Mouse (Mus musculus) right cerebral cortex, postnatal 4 days (tissue): ENCODE measurements around the gene Apaf1.

ENCODE experiments used
- DNase-seq: peaks from one replicate; pipeline ENCODE4 v3.0.0-alpha.2; 2022

The Apaf1 gene

DNA sequence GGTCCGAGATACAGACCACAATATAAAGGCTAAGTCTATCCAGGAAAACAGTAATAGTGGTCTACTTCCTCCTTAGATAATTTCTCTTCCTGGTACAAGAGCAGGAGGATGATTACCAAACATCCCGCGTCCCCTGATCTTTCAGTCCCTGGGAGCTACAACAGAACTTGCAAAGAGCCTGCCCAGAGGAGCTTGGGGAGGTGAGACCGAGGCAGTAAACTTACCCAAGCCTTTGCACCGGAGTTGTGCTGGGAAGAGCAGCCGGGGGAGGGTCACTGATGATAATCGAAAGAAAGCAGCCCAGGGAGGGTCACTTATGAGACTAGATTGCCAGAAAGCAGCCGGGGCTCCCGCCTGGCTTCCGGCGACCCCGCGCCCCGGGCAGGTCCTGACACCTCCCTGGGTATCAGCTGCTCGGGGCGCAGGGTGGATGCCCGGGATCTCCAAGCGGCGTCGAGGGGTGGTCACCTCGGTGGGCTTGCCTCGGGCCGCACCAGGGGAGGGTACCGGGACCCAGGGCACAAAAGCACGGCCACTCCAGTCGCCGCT is 537 bp downstream of the Apaf1 start:
- no peak for DNase-seq

DNA sequence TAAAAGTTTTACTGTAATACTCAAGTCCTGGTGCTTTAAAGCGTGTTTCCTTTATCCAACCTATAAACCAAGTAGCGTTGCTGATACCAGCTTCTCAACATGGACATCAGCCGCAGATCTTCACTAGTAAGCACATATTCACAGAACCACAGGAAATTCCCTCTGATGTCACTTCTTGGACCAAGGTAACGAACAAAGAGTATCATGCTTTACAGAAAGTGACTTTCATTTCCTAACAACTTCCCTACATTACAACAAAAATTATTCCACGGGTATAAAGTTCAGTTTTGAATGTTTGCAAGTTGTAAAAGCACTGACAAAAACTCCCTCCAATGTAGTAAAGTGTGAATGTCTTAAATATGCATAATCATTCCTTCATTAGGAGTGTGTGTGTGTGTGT is 2.0 kb downstream of the Apaf1 start:
- DNase-seq = no peak

- DNase-seq = no peak
These were observed 5.9 kb downstream of the Apaf1 start for GRCm38 (mm10) chr10:91076667-91077066.

DNA sequence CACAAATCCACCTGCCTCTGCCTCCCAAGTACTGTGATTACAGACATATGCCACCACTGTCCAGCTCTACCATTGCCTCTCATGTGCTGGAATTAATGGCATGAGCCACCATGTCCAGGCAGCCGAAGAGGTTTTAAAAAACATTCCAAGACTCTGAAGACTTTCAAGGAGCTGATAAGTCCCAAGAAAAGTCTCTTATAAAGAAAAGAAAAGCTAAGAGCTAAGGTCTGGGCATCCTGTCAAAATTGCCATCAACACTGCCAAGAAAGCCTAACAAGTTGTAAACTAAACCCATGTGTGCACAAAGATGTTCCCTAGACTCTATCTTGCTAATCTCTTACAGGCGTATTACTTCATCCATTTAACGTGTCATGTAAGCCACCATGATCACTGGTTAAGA is 9.2 kb downstream of the Apaf1 start:
- DNase-seq = peak; percentile 54

- no peak for DNase-seq
These were observed 10.8 kb downstream of the Apaf1 start for GRCm38 (mm10) chr10:91071768-91072167.

GRCm38 (mm10) chr10:91062355-91062754 is 20.2 kb downstream of the Apaf1 start:
- DNase-seq = no peak

- no peak for DNase-seq
These were observed 21.8 kb downstream of the Apaf1 start for GRCm38 (mm10) chr10:91060742-91061141.

GRCm38 (mm10) chr10:91052734-91053133 is 29.8 kb downstream of the Apaf1 start:
- no peak for DNase-seq

DNA sequence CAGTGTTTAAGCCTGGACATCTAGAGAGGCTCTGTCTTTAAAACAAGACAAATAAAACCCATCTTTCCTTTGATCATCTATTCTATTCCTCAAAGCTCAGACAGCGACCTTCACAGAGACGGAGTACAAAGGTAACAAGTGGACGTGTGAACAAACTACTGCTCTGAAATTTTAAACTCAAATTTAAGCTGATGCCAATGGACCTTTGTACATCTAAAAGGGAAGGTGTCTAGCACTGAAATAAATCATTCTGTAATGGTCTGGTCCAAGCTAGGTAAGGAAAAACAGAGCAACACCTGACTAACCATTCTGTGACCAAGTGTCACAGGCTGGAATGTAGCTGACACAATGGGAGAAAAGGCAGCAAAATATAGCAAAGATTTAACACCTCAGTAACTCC is 31.4 kb downstream of the Apaf1 start:
- no peak for DNase-seq

GRCm38 (mm10) chr10:91049696-91050095 is 32.9 kb downstream of the Apaf1 start:
- no peak for DNase-seq

DNA sequence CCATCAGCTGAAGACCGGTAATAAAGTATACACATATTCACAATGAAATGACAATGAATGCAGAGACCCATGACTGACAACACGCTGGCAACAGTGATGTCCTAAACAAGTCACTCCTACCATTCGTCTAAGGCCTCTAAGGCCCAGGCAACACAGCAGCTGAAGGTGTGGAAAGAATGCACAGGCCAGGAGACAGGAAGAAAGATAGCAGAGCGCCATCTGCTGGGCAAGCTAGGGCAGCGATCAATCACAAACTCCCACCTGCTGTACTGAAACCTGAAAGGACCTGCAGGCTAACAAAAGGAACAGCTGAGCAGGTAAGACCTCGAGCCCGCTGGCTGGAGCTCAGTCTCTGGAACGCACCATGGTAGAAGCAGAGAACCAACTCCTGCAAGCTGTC is 48.6 kb downstream of the Apaf1 start:
- peak; percentile 79 for DNase-seq

GRCm38 (mm10) chr10:91032399-91032798 is 50.2 kb downstream of the Apaf1 start:
- DNase-seq = peak; percentile 90

DNA sequence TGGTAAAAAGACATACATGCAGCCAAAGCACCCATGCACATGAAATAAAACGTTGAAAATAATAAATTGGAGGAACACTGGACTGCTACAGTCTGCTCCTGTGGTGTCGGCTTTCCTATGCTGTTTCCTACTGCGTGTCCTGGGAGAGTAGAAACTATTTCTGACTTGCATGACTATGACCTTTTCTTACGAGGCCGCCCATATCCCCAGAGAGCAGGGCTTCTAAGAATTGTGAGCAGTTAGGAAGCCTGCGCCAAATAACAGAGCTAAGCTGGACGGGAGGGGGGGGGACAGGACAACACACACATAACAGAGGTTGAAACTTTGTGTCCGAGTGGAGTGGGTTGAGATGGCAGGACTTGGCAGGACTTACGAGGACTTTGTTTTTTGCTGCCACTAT is 51.4 kb downstream of the Apaf1 start:
- DNase-seq = no peak

- DNase-seq = no peak
These were observed 53.5 kb downstream of the Apaf1 start for GRCm38 (mm10) chr10:91029002-91029539.

DNA sequence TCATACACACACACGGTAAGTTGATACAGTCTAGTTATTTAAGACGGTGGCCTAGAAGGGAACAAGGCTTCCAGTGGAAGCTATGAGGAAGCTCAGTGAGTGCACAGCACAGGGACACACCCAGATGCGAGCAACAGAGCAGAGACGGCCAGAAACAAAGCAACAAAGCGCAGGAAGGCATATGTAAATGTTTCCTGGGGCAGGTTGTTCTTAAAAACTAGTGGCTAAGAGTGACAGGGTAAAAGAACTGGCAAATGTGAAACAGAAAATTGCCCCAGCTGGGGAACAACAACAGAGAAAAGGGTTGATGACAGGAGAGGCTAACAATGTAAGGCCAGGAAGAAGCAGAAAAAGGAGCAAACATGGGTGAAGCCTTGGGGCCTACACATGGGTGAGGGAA is 54.6 kb downstream of the Apaf1 start:
- no peak for DNase-seq

GRCm38 (mm10) chr10:91027468-91027867 is 55.1 kb downstream of the Apaf1 start:
- no peak for DNase-seq

DNA sequence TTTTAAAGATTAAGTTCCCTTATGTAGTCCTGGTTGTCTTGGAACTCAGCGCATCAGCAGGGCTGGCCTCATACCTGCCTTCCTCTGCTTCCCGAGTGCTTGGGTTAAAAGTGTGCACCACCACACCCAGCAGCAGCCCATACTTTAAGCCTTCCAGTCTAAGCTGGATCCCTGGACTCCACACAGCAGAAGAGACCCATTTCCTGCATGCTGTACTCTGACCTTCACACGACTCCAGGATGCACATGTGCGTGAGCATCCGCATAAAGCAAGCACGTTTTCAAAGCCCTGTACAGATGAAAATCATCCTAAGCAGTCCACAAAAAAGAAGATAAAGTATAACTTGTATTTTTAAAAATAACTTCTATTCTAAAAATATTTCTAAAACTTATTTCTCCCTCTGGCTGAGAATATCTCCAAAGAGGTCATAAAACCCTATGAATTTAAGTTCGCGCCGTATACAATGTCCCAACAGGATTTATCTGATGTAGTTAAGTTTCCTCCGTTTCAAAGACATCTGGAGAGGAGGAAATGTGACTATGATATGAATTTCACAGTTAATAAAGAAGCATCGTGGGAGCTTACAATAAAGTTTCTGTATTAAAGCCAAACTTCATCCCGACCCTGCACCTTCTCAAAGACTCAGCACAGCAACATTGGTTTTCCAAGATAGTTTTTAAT is 76.6 kb downstream of the Apaf1 start:
- DNase-seq = no peak

- no peak for DNase-seq
These were observed 81.1 kb downstream of the Apaf1 start for GRCm38 (mm10) chr10:91001421-91001820.

- no peak for DNase-seq
These were observed 82.7 kb downstream of the Apaf1 start for GRCm38 (mm10) chr10:90999899-91000298.

DNA sequence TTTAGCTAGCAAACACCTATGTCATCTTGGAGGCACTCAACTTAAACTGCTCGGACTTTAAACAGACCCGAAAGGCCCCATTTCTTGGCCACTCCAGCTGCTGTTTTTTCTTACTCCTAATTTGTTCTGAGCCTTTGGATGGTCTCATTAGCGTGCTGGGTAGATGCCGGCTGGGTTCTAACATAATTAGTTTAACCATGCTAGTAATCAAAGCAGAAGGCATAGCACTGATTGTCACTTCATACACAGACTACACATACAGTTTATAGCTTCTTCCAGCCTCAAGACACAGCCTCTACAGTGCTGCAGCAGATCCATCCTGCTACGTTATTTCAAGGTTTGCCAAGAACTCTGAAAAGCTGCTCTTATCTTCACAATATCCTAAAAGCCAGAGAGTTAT is 88.7 kb downstream of the Apaf1 start:
- no peak for DNase-seq

DNA sequence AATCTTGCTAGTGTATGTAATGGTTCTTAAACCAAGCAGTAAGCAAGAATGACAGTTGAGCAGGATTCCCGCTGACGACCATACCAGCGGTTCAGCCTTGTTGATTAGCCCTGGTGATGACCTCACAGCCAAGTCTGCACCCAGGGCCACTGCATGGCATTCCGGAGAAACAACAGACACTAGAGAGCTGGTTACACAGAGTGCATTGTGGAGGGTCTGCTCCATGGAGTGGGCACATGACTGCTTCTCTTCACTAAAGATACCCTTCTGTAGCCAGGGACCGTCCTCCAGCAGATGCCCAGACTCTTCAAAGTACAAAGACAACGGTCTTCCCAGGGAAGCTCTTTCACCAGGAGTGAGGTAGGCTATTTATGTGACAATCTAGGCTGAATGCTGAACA is 90.3 kb downstream of the Apaf1 start:
- no peak for DNase-seq

DNA sequence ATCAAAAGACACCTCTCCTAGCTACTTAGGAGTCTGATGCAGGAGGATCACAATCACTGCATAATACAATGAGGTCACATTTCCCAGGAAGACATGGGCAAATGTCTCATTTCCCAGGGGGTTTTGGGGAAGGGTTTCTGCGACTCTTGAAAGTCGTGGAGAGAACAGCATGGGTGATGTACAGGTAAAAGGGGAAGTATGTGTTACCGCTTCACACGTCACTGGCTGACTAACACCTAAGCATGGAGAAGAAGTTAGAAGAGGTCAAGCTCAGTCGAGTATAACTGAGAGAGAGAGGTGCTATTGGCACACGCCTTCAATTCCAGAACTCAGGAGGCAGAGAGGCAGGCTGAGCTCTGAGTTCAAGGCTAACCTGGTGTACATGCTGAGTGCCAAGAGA is 92.2 kb downstream of the Apaf1 start:
- DNase-seq = no peak

DNA sequence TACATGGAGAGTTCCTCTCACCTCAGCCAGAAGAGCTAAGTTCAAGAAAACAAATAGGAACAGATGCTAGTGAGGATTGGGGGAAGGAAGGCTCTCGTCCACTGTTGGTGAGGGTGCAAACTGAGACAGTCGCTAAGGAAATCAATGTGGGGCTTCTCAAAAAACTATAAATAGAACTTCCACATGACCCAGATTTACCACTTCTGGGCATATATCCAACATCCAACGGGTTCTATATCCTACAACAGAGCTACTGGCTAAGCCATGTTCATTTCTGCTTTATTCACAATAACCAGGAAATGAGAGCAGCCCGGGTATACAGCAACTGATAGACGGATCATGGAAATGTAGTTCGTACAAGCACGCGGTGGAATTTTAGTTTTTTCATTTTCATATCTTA is 99.5 kb downstream of the Apaf1 start:
- DNase-seq = no peak

DNA sequence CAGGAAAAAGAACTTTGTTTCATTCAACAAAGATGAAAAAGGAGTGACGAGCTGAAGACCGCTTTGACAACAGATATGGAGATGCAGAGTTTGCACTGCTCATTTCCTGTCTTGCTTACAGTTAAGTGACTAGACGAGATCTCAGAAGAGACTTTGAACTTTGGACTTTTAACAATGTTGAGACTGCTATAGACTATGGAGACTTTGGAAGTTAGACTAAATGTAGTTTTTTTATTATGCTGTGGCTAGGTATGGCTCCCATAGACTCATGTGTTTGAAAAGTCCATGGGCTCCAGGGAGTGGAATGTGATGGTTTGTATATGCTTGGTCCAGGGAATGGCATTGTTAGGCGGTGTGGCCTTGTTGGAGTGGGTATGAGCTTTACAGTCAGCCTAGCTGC is 100.8 kb downstream of the Apaf1 start:
- DNase-seq = no peak

DNA sequence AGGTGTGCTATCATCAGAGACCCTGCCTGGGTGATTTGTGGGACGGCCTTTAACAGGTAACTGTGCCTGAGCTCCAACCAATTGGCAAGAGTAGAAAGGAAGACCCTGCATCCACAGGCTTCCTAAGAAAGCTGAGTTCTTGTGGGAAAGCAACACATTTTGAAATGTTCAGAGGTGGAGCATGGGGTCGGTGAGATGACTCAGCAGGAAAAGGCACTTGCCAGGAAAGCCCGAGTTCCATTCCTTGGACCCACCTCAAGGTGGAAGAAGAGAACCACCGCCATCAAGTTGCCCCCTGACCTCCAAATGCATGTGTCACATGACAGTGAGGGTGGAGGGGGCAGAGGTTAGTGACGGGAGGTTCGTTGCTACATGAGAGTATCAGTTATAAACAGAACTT is 108.1 kb downstream of the Apaf1 start:
- DNase-seq = no peak
